ENCODE assay signal across 26 mouse cellular contexts in the genomic region with DNA sequence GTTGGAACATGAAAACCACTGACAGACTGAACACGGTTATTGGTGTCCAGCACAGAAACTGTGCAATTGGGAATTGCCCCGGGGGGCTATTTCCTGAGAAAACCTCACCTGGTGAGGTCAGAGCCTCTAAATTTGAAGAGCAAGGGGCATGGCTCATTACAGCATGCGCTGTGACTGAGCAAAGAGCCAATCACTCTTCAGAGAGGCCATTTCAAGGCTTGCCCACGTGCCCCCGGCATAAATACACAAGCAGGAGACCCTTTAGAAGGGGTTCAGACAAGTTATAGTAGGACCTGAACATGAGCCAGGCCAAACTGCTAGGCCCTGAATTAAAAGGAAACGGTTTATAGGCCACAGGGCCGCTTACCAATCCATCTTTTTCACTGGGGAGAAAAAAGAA.
DNase-seq lines count a peak whose midpoint lies in the region; ATAC-seq and TF ChIP-seq lines count a peak whose summit lies in the region.
"Had no signal": no experiment of that assay in that cellular context is flagged by ENCODE, and none has a peak within 500 bp of the region (broad histone marks: within the 10 kb centered on the region; RNA-seq: fewer than 3 reads in every experiment).

No protein-coding gene starts in this region.

- no peak overlapping the region for H3K4me3 ChIP-seq in neural tube, embryonic 11.5 days (ENCODE audit: low read depth, low read length)
- H3K4me3 ChIP-seq in limb, embryonic 10.5 days: no peak overlapping the region
- no peak overlapping the region for H3K4me3 ChIP-seq in limb, embryonic 14.5 days (replicated peaks; ENCODE audit: low read length)
- H3K4me3 ChIP-seq: embryonic facial prominence, embryonic 15.5 days; erythroblast, embryonic 14.5 days; forebrain, embryonic 10.5 days; heart, embryonic 10.5 days; intestine, embryonic 15.5 days had no signal

- H3K27ac ChIP-seq in neural tube, embryonic 11.5 days (ENCODE audit: low read depth, low read length): no peak overlapping the region
- peak overlapping the region; percentile 34; the same call in 1 of the 2 replicates for H3K27ac ChIP-seq in limb, embryonic 10.5 days
- no peak overlapping the region for H3K27ac ChIP-seq in limb, embryonic 14.5 days (replicated peaks; ENCODE audit: low read depth, low read length)
- H3K27ac ChIP-seq: embryonic facial prominence, embryonic 15.5 days; forebrain, embryonic 10.5 days; heart, embryonic 10.5 days; intestine, embryonic 15.5 days had no signal

- no peak for TF ChIP-seq POLR2A in limb, embryonic 14.5 days (IDR thresholded peaks at IDR 0.05; ENCODE audit: borderline replicate concordance, extremely low read depth, insufficient read depth, insufficient read length)

- no peak overlapping the region for H3K9ac ChIP-seq in neural tube, embryonic 11.5 days (ENCODE audit: low read length)
- no peak overlapping the region for H3K9ac ChIP-seq in limb, embryonic 14.5 days (ENCODE audit: low read depth, low read length, severe bottlenecking)
- H3K9ac ChIP-seq: embryonic facial prominence, embryonic 15.5 days; intestine, embryonic 15.5 days had no signal

- ATAC-seq in neural tube, embryonic 11.5 days (ENCODE audit: insufficient read depth, low FRiP score, low TSS enrichment): no peak
- no peak; the same call in 1 of the 2 replicates for ATAC-seq in limb, embryonic 14.5 days (ENCODE audit: low FRiP score, low read depth)
- ATAC-seq: activated CD4-positive, CD25-positive, alpha-beta regulatory T cell, adult 4 months; forebrain, embryonic 14.5 days; hindbrain, embryonic 16.5 days; intestine, embryonic 15.5 days; Patski had no signal

- H3K36me3 ChIP-seq in neural tube, embryonic 11.5 days (ENCODE audit: control insufficient read depth, insufficient read depth, low read length): no peaks in the 10 kb centered on the region
- H3K36me3 ChIP-seq in limb, embryonic 10.5 days: no peaks in the 10 kb centered on the region
- no peaks in the 10 kb centered on the region for H3K36me3 ChIP-seq in limb, embryonic 14.5 days (ENCODE audit: control insufficient read depth, insufficient read depth, low read length)
- H3K36me3 ChIP-seq: embryonic facial prominence, embryonic 15.5 days; forebrain, embryonic 10.5 days; heart, embryonic 10.5 days; intestine, embryonic 15.5 days had no signal

- peak; percentile 84 for DNase-seq in heart, adult 11 months
- no peak for DNase-seq in heart, postnatal 14 days
- peak; percentile 12 for DNase-seq in neural tube, embryonic 11.5 days (ENCODE audit: low spot score)
- no peak for DNase-seq in neural tube, embryonic 10.5 days (ENCODE audit: extremely low spot score, low spot score)
- peak; percentile 48 for DNase-seq in limb, embryonic 10.5 days (ENCODE audit: low spot score)
- peak; percentile 6 for DNase-seq in limb, embryonic 14.5 days (ENCODE audit: low spot score)
- no peak for DNase-seq in spleen, adult 12 weeks (ENCODE audit: low spot score)
- DNase-seq in adrenal gland, adult 18-20 months (ENCODE audit: low spot score in 2 of 2): no peak
- DNase-seq: adrenal gland, adult 8-10 months; adrenal gland, postnatal 36 days; cerebellum, adult 9-10 months; cerebellum, postnatal 25 days; gastrocnemius, postnatal 36 days; heart, adult 18-20 months; heart, postnatal 10 days; kidney, adult 18-20 months had no signal

- H3K4me2 ChIP-seq in neural tube, embryonic 11.5 days (ENCODE audit: low read depth): no peak overlapping the region
- no peak overlapping the region for H3K4me2 ChIP-seq in limb, embryonic 14.5 days (replicated peaks; ENCODE audit: low read depth, low read length, severe bottlenecking)
- H3K4me2 ChIP-seq: embryonic facial prominence, embryonic 15.5 days; intestine, embryonic 15.5 days had no signal

- no peaks in the 10 kb centered on the region for H3K27me3 ChIP-seq in neural tube, embryonic 11.5 days (ENCODE audit: control insufficient read depth, insufficient read depth, low read length)
- no peaks in the 10 kb centered on the region for H3K27me3 ChIP-seq in limb, embryonic 10.5 days (ENCODE audit: low read depth, poor library complexity, severe bottlenecking)
- H3K27me3 ChIP-seq in limb, embryonic 14.5 days (ENCODE audit: control insufficient read depth, insufficient read depth, low read length): no peaks in the 10 kb centered on the region
- H3K27me3 ChIP-seq: CH12.LX; embryonic facial prominence, embryonic 15.5 days; intestine, embryonic 15.5 days; Patski had no signal

- H3K4me1 ChIP-seq in neural tube, embryonic 11.5 days (ENCODE audit: control insufficient read depth, insufficient read depth, low read length): no peaks in the 10 kb centered on the region
- H3K4me1 ChIP-seq in limb, embryonic 10.5 days: peaks cover 18% of the 10 kb centered on the region
- 0 out of 2 replicates have a peak, but pooled peaks cover 3% of the 10 kb centered on the region for H3K4me1 ChIP-seq in limb, embryonic 14.5 days (ENCODE audit: control insufficient read depth, insufficient read depth, low read length)
- H3K4me1 ChIP-seq: embryonic facial prominence, embryonic 15.5 days; heart, embryonic 10.5 days; intestine, embryonic 15.5 days had no signal

- no peaks in the 10 kb centered on the region for H3K9me3 ChIP-seq in neural tube, embryonic 11.5 days (ENCODE audit: control insufficient read depth, low read length)
- H3K9me3 ChIP-seq in limb, embryonic 10.5 days (replicated peaks): no peaks in the 10 kb centered on the region
- no peaks in the 10 kb centered on the region for H3K9me3 ChIP-seq in limb, embryonic 14.5 days (ENCODE audit: control insufficient read depth, low read length)
- H3K9me3 ChIP-seq: embryonic facial prominence, embryonic 15.5 days; forebrain, embryonic 10.5 days; heart, embryonic 10.5 days; intestine, embryonic 15.5 days had no signal

- WGBS in neural tube, embryonic 11.5 days: 71% methylated on average over 7 of the region's 7 CpGs
- 46% methylated on average over 7 of the region's 7 CpGs for WGBS in limb, embryonic 10.5 days
- WGBS in limb, embryonic 14.5 days: 20% methylated on average over 7 of the region's 7 CpGs

- intact Hi-C loops in heart, postnatal 14 days (cut with DNase I): no loop called here

Comparison
In these comparisons a context has a peak if more than half of its experiments do, and no peak if none do; other contexts are left out.
1. DNase-seq: peak in heart, adult 11 months (single experiment), neural tube, embryonic 11.5 days (single experiment), limb, embryonic 10.5 days (single experiment) and limb, embryonic 14.5 days (single experiment); none in heart, postnatal 14 days (0 of 2), neural tube, embryonic 10.5 days (single experiment), spleen, adult 12 weeks (single experiment) and adrenal gland, adult 18-20 months (0 of 2).